Mouse (Mus musculus) liver, embryonic 11.5 days (tissue): ENCODE results near the gene Pcgf1. TPM values are rescaled to one million over a fixed set of nuclear protein-coding genes. Genes with fewer than 3 reads are reported as not detected.

Source experiments
- ATAC-seq: fragments of 200-750 bp; cut with Nextera tagmentation; replicated peaks from 2 replicates; pipeline ENCODE4 v1.8.0; 2017; ENCODE audit warnings: moderate number of reproducible peaks, mild to moderate bottlenecking, moderate TSS enrichment, moderate library complexity; ENCODE audit not compliant: low FRiP score
- DNase-seq: peaks from one replicate; pipeline ENCODE4 v3.0.0-alpha.2; 2017; ENCODE audit warnings: low spot score
- H3K27ac ChIP-seq: fragments of 300-500 bp; sonication (generic); 2 replicates; pipeline ENCODE4 v1.5.1; 2014; ENCODE audit warnings: mild to moderate bottlenecking, low read depth, low read length, control low read depth
- H3K27me3 ChIP-seq: fragments of 300-500 bp; sonication (generic); replicated peaks from 2 replicates; pipeline ENCODE4 v1.6.1; 2014; ENCODE audit warnings: low read length, mixed read lengths; ENCODE audit not compliant: control insufficient read depth, insufficient read depth
- H3K36me3 ChIP-seq: fragments of 300-500 bp; sonication (generic); 2 replicates; pipeline ENCODE4 v1.6.1; 2014; ENCODE audit warnings: mild to moderate bottlenecking, low read length, moderate library complexity, mixed read lengths; ENCODE audit not compliant: control insufficient read depth, insufficient read depth
- H3K4me1 ChIP-seq: fragments of 300-500 bp; sonication (generic); replicated peaks from 2 replicates; pipeline ENCODE4 v1.6.1; 2014; ENCODE audit warnings: low read length, mixed read lengths; ENCODE audit not compliant: control insufficient read depth, insufficient read depth
- H3K4me2 ChIP-seq: fragments of 300-500 bp; sonication (generic); 2 replicates; pipeline ENCODE4 v1.6.1; 2014; ENCODE audit warnings: mild to moderate bottlenecking, control low read depth, moderate library complexity
- H3K4me3 ChIP-seq: fragments of 300-500 bp; sonication (generic); 2 replicates; pipeline ENCODE4 v1.5.1; 2014; ENCODE audit warnings: low read depth, low read length, control low read depth
- H3K9ac ChIP-seq: fragments of 300-500 bp; sonication (generic); 2 replicates; pipeline ENCODE4 v1.6.1; 2014; ENCODE audit warnings: low read depth, low read length, control low read depth
- H3K9me3 ChIP-seq: fragments of 300-500 bp; sonication (generic); 2 replicates; pipeline ENCODE4 v1.6.1; 2016; ENCODE audit warnings: low read length, inconsistent platforms, mixed read lengths; ENCODE audit not compliant: control insufficient read depth
- WGBS: fragments of 180-500 bp; shearing (Covaris S2); extraction: QIAGEN DNeasy Blood & Tissue Kit; methylation state at CpG from one replicate; pipeline ENCODE4 v1.1.7; 2014; 5-methylcytosine and 5-hydroxymethylcytosine counted together
- polyA plus RNA-seq: library from polyadenylated mRNA; unstranded; fragments of >200 nt; fragmentation: Nextera tagmentation; extraction: Ambion mirVana; gene quantifications from 2 replicates; pipeline ENCODE4 v1.2.1, GENCODE M21; 2014

Pcgf1 gene
- polyA plus RNA-seq, 1 experiment from 2014 or later = 25.0 TPM

DNA sequence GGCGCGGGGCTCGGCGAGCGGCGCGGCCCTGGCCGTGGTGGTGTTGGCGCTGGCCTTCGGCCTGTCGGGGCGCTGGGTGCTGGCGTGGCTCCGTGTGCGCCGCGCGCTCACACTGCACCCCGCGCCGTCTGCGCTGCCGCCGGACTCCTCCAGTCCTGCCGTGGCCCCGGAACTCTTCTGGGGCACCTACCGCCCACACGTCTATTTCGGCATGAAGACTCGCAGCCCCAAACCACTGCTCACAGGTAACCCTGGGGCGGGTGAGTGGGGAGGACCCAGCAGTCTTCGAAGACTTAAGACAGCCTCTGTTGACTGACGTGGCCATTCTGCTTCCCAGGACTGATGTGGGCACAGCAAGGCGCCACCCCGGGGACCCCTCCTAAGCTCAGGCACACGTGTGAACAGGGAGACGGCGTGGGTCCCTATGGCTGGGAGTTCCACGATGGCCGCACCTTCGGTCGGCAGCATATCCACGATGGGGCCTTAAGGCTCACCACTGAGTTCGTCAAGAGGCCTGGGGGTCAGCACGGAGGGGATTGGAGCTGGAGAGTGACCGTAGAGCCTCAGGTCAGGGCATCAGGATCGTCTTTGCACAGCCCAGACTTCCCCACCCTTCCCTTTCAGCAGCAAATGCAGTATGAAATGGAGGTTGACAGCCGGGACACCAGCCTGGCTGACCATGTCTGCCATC, 38.2 kb downstream of the Pcgf1 start:
- Histone ChIP-seq H3K4me2 (peak overlapping the region; percentile 97), H3K4me1 (peaks cover 43% of the 10 kb centered on the region), H3K27ac (peak overlapping the region; percentile 90), H3K4me3 (peak overlapping the region; percentile 85), H3K9me3 (no peaks in the 10 kb centered on the region), H3K36me3 (peaks cover 19% of the 10 kb centered on the region; the same call in 1 of the 2 replicates), H3K9ac (peak overlapping the region; percentile 96), H3K27me3 (no peaks in the 10 kb centered on the region)
- 2% methylated on average over 22 of the region's 48 CpGs for WGBS
- no peak for DNase-seq
- ATAC-seq = no peak; the same call in 1 of the 2 replicates

GRCm38 (mm10) chr6:83116373-83117164, 38.9 kb downstream of the Pcgf1 start:
- H3K9me3 ChIP-seq = no peaks in the 10 kb centered on the region
- peak overlapping the region; percentile 96 for H3K9ac ChIP-seq
- H3K27ac ChIP-seq = peak overlapping the region; percentile 90; the same call in 1 of the 2 replicates
- DNase-seq = no peak
- peaks cover 40% of the 10 kb centered on the region for H3K4me1 ChIP-seq
- H3K27me3 ChIP-seq = no peaks in the 10 kb centered on the region
- peak overlapping the region; percentile 85 for H3K4me3 ChIP-seq
- H3K4me2 ChIP-seq = peak overlapping the region; percentile 97
- H3K36me3 ChIP-seq = peaks cover 19% of the 10 kb centered on the region; the same call in 1 of the 2 replicates
- 67% methylated on average over 11 of the region's 11 CpGs for WGBS
- no peak for ATAC-seq

DNA sequence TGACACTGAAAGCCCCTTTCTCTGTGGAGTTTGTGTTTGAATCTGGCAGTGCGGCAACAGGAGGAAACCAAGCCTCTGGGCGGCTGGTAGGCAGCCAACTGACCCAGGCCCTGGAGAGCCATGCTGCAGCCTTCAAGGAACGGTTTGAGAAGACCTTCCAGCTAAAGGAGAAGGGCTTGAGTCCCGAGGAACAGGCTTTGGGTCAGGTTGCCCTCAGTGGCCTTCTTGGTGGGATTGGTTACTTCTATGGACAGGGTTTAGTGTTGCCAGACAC, 39.4 kb downstream of the Pcgf1 start:
- H3K27ac ChIP-seq = no peak overlapping the region
- peak overlapping the region; percentile 97 for H3K4me2 ChIP-seq
- DNase-seq (no peak), ATAC-seq (no peak)
- H3K4me1 ChIP-seq = peaks cover 38% of the 10 kb centered on the region
- H3K36me3 ChIP-seq = peaks cover 19% of the 10 kb centered on the region; the same call in 1 of the 2 replicates
- peak overlapping the region; percentile 96; the same call in 1 of the 2 replicates for H3K9ac ChIP-seq
- no peaks in the 10 kb centered on the region for H3K27me3 ChIP-seq
- 90% methylated on average over 4 of the region's 4 CpGs for WGBS
- peak overlapping the region; percentile 85; the same call in 1 of the 2 replicates for H3K4me3 ChIP-seq
- no peaks in the 10 kb centered on the region for H3K9me3 ChIP-seq

GRCm38 (mm10) chr6:83117616-83118015, 39.9 kb downstream of the Pcgf1 start:
- no peak overlapping the region for H3K4me2 ChIP-seq
- H3K4me1 ChIP-seq = peaks cover 40% of the 10 kb centered on the region
- peaks cover 19% of the 10 kb centered on the region; the same call in 1 of the 2 replicates for H3K36me3 ChIP-seq
- DNase-seq (no peak), ATAC-seq (no peak)
- H3K27me3 ChIP-seq = no peaks in the 10 kb centered on the region
- WGBS = 94% methylated on average over 13 of the region's 13 CpGs
- no peaks in the 10 kb centered on the region for H3K9me3 ChIP-seq
- H3K4me3 ChIP-seq = no peak overlapping the region
- H3K27ac ChIP-seq = no peak overlapping the region
- H3K9ac ChIP-seq = no peak overlapping the region

DNA sequence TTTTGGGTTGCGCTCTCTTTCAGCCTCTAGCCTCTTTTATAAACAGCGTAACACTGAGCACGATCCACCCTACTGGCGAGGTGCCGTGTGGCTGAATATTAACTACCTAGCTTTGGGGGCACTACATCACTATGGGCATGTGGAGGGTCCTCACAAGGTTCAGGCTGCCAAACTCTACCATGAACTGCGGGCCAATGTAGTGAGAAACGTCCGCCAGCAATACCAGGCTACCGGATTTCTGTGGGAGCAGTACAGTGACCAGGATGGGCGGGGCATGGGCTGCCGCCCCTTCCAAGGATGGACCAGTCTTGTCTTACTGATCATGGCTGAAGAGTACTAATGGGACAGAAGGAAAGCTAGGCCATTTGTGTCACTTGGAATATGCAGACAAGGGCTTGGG, 40.7 kb downstream of the Pcgf1 start:
- Histone ChIP-seq H3K4me2 (no peak overlapping the region), H3K4me1 (peaks cover 46% of the 10 kb centered on the region), H3K27me3 (no peaks in the 10 kb centered on the region), H3K9ac (no peak overlapping the region), H3K4me3 (no peak overlapping the region), H3K9me3 (no peaks in the 10 kb centered on the region), H3K36me3 (peaks cover 21% of the 10 kb centered on the region; the same call in 1 of the 2 replicates), H3K27ac (no peak overlapping the region)
- WGBS = 84% methylated on average over 11 of the region's 11 CpGs
- DNase-seq = no peak
- ATAC-seq = no peak

GRCm38 (mm10) chr6:83118825-83119733, 41.4 kb downstream of the Pcgf1 start:
- WGBS = 67% methylated on average over 14 of the region's 14 CpGs
- H3K9ac ChIP-seq = peak overlapping the region; percentile 26; the same call in 1 of the 2 replicates

GRCm38 (mm10) chr6:83119734-83120051, 42.0 kb downstream of the Pcgf1 start:
- H3K4me2 ChIP-seq = peak overlapping the region; percentile 100
- peak overlapping the region; percentile 85 for H3K4me3 ChIP-seq
- DNase-seq (no peak), ATAC-seq (no peak)
- peaks cover 21% of the 10 kb centered on the region; the same call in 1 of the 2 replicates for H3K36me3 ChIP-seq
- H3K27ac ChIP-seq = peak overlapping the region; percentile 34
- H3K4me1 ChIP-seq = peaks cover 44% of the 10 kb centered on the region
- H3K27me3 ChIP-seq = no peaks in the 10 kb centered on the region
- H3K9ac ChIP-seq = peak overlapping the region; percentile 78
- whole genome bisulfite sequencing = 77% methylated on average over 7 of the region's 7 CpGs
- H3K9me3 ChIP-seq = no peaks in the 10 kb centered on the region

More at GRCm38 (mm10) chr6:83118825-83119733, 41.4 kb downstream of the Pcgf1 start:
- DNase-seq (no peak), ATAC-seq (no peak)
- Histone ChIP-seq H3K27ac (peak overlapping the region; percentile 34), H3K4me3 (peak overlapping the region; percentile 85), H3K9me3 (no peaks in the 10 kb centered on the region), H3K4me2 (peak overlapping the region; percentile 100), H3K27me3 (no peaks in the 10 kb centered on the region), H3K36me3 (peaks cover 21% of the 10 kb centered on the region; the same call in 1 of the 2 replicates), H3K4me1 (peaks cover 45% of the 10 kb centered on the region)
